Mouse (Mus musculus): ENCODE measurements around the gene Abat. TPM values are rescaled to one million over a fixed set of nuclear protein-coding genes. Genes with fewer than 3 reads are reported as not detected.

Gene Abat
- total RNA-seq, 2 experiments from 2014 or later, result 140 to 156 TPM

DNA sequence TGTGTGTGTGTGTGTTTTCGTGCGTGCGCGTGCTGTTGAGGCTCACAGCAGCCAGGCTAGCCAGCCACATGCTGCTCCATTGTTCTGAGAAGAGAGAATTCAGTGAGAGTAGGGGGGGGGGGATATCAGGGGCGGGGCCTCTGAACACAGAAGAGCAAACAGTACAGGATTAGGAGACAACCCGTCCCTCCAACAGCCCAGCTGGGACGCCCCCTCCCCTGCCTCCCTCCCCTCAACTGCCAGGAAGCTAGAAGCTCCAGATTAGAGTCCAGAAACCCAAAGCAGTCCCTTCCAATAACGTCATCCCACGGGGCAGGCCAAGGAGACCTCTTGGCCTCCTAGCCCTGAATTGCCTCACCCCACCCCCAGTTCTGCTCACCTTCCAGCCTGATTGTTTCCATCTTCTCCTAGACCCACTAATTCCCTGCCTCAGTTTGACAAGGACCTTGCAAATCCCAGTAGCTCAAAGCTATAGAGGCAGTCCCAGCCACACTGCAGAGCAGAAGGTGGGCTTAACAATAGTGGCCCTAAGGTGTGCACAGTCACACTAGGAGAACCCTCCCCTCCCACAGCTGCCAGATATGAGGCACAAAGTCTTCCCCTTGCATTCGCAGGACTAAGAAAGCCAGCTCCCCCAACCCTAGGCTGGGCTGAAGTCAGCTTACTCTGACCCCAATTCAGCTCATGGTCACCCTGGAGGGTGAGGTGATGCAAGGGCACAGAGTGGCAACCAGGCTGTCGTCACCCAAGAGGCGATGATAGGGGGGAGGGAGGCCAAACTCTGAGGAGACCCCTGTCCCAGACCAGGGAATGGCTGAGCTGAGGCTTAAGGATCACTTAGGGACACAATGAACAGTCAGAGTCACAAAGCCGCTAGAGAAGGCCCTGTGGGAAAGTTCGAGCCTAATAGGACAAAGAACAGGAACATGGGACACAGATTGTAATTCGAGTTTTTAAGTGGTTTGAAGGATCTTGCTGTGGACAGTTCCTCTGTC, 157.1 kb downstream of the Abat start:
- H3K4me3 ChIP-seq, result peak overlapping the region; percentile 49; the same call in 1 of the 2 replicates
- TF ChIP-seq CTCF (IDR thresholded peaks at IDR 0.05), result no peak
- peak overlapping the region; percentile 40 for H3K27ac ChIP-seq
- DNase-seq (ENCODE audit: extremely low spot score in 1 of 2, low spot score in 2 of 2), result no peak
- intact Hi-C loops (cut with DNase I), result no loop called here

Small RNAs within 50 kb of the gene (microRNA-seq; reads per million reads assigned to microRNA genes)
- 0 reads per million in 2 experiments for gene Gm22137

Other genes starting within 250 kb of the Abat start
- 1 to 10 TPM; 1.3 to 2.5 TPM for gene Tmem114, start 88.3 kb upstream of the Abat start, total RNA-seq (2021)
- 10 to 100 TPM; 25.3 to 29.6 TPM for gene Mettl22, start 42.6 kb upstream of the Abat start, total RNA-seq (2021)
- gene Pmm2, start 124.2 kb downstream of the Abat start, total RNA-seq (2021), result 10 to 100 TPM; 36.2 to 36.9 TPM
- gene Tmem186, start 124.3 kb downstream of the Abat start, total RNA-seq (2021), result 10 to 100 TPM; 12.5 to 13.1 TPM
- gene Carhsp1, start 158.7 kb downstream of the Abat start, total RNA-seq (2021), result 10 to 100 TPM; 11.2 to 16.4 TPM
- gene Gm5767, start 167.3 kb downstream of the Abat start, total RNA-seq (2021), result not detected

Measured in left cerebral cortex, adult 2 months (tissue).